Mouse (Mus musculus) E14TG2a.4 (cell line): ENCODE measurements around the gene Sgsm1.

Experiments used
- CTCF ChIP-seq: conservative IDR thresholded peaks from 2 replicates; pipeline ENCODE4 v1.5.1; 2014; ENCODE audit warnings: low read length
- NANOG ChIP-seq: IDR thresholded peaks from 2 replicates; pipeline ENCODE4 v1.6.1; 2014; ENCODE audit warnings: borderline replicate concordance, low read length, mixed read lengths
- POU5F1 ChIP-seq: IDR thresholded peaks from 2 replicates; pipeline ENCODE4 v1.6.1; 2014; ENCODE audit warnings: low read length, borderline replicate concordance

DNA sequence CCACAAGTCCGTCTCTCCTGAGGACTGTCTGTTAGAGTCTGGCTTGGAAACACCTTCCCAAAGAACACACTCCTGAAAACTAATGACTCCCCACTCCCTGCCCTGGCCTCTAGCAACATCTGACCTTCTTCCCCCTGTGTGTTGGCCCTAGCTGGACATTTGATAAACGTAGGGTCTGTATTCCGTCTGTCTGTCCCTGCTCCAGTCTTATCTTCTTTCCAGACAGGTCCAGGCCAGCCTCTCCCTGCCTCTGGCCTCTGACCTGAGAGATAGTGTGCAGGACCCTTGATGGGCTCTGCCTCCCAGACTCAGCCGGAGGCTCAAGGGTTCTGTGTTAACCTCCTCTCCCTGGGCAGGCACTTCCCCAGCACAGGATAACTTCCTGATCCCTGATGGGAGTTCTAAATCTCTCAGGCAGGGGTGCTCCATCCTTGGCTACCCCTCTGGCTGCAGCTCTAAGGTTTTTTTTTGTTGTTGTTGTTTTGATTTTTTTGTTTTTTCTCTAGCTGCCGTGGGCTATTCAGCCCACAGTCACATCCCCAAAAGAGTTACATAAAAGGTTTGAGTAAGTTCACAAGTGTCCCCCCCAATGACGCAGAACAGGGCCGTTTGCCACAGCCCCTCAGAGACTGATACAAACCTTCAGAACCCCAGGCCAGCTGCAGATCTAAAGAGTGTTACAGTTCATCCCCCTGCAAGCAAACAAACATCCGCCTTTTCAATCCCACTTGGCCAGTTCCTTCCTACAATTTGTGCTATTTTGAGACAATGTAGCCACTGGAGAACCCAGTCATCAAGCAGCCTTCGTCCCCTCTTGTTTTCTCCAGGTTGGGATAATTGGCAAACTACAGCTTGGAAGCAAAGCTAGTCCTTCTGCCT is 113.4 kb downstream of the Sgsm1 start:
- no peak for TF ChIP-seq CTCF
- TF ChIP-seq NANOG = no peak
- TF ChIP-seq POU5F1 = no peak
